Mouse (Mus musculus) lung, embryonic 14.5 days (tissue): Measurements from ENCODE around the gene Pcsk2. TPM values are rescaled to one million over a fixed set of nuclear protein-coding genes. Genes with fewer than 3 reads are reported as not detected.

Experiments used
- ATAC-seq: fragments of 200-750 bp; cut with Nextera tagmentation; 2 replicates; pipeline ENCODE4 v1.8.0; 2017; ENCODE audit warnings: mild to moderate bottlenecking, moderate TSS enrichment, moderate library complexity; ENCODE audit not compliant: insufficient read depth
- DNase-seq: peaks from one replicate; pipeline ENCODE4 v3.0.0-alpha.2; 2015
- H3K27ac ChIP-seq: fragments of 300-500 bp; sonication (generic); 2 replicates; pipeline ENCODE4 v1.5.1; 2014; ENCODE audit warnings: low read depth, mild to moderate bottlenecking, moderate library complexity
- H3K27me3 ChIP-seq: fragments of 300-500 bp; sonication (generic); 2 replicates; pipeline ENCODE4 v1.6.1; 2014; ENCODE audit warnings: low read length, control low read depth; ENCODE audit not compliant: insufficient read depth
- H3K36me3 ChIP-seq: fragments of 300-500 bp; sonication (generic); 2 replicates; pipeline ENCODE4 v1.6.1; 2014; ENCODE audit warnings: control low read depth; ENCODE audit not compliant: insufficient read depth
- H3K4me1 ChIP-seq: fragments of 300-500 bp; sonication (generic); 2 replicates; pipeline ENCODE4 v1.6.1; 2014; ENCODE audit warnings: antibody characterized with exemption, control low read depth; ENCODE audit not compliant: insufficient read depth
- H3K4me2 ChIP-seq: fragments of 300-500 bp; sonication (generic); 2 replicates; pipeline ENCODE4 v1.6.1; 2014; ENCODE audit warnings: mild to moderate bottlenecking
- H3K4me3 ChIP-seq: fragments of 300-500 bp; sonication (generic); 2 replicates; pipeline ENCODE4 v1.5.1; 2014; ENCODE audit warnings: low read depth, low read length
- H3K9ac ChIP-seq: fragments of 300-500 bp; sonication (generic); 2 replicates; pipeline ENCODE4 v1.6.1; 2014
- H3K9me3 ChIP-seq: fragments of 300-500 bp; sonication (generic); 2 replicates; pipeline ENCODE4 v1.6.1; 2016; ENCODE audit warnings: low read depth, low read length, control low read depth
- CTCF ChIP-seq: IDR thresholded peaks from 2 replicates; pipeline ENCODE4 v1.5.1; 2016; ENCODE audit warnings: antibody characterized with exemption, low read depth
- WGBS: fragments of 180-500 bp; shearing (Covaris S2); extraction: QIAGEN DNeasy Blood & Tissue Kit; methylation state at CpG from one replicate; pipeline ENCODE4 v1.1.7; 2014; 5-methylcytosine and 5-hydroxymethylcytosine counted together
- polyA plus RNA-seq: library from polyadenylated mRNA; unstranded; fragments of >200 nt; fragmentation: Nextera tagmentation; extraction: Ambion mirVana; gene quantifications from 2 replicates; pipeline ENCODE4 v1.2.1, GENCODE M21; 2014

The Pcsk2 gene
- polyA plus RNA-seq, 1 experiment from 2014 or later: 0.04 TPM

- Histone ChIP-seq H3K36me3 (no peaks in the 10 kb centered on the region), H3K27me3 (no peaks in the 10 kb centered on the region), H3K4me3 (no peak overlapping the region), H3K9ac (no peak overlapping the region), H3K4me2 (no peak overlapping the region), H3K4me1 (no peaks in the 10 kb centered on the region), H3K27ac (no peak overlapping the region), H3K9me3 (no peaks in the 10 kb centered on the region)
- no peak for ATAC-seq
- 84% methylated on average over 2 of the region's 2 CpGs for WGBS
- no peak for TF ChIP-seq CTCF
- DNase-seq: no peak
Observed at GRCm38 (mm10) chr2:143683513-143683912, 137.6 kb downstream of the Pcsk2 start.

DNA sequence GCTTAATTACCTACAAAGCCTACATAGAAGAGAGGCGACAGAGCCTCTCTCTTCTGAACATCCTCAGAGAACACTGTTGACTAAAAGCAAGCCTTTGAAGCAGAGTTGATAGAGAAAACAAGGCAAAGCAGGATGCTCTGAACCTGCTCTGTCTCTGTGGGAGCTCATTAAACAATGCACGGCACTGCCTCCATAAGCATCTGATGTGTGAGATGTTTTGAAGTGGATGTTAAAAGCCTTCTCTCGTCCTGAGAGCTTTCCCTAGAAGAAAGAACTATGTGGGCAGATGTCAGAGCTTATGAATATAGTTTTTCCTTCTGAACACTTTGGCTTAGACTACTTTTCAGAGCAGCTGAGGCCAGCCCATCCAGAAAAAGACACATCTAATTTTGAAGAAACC lies 145.3 kb downstream of the Pcsk2 start:
- Histone ChIP-seq H3K27me3 (no peaks in the 10 kb centered on the region), H3K4me2 (no peak overlapping the region), H3K4me1 (no peaks in the 10 kb centered on the region), H3K4me3 (no peak overlapping the region), H3K9ac (no peak overlapping the region), H3K9me3 (no peaks in the 10 kb centered on the region; the same call in 1 of the 2 replicates), H3K36me3 (no peaks in the 10 kb centered on the region), H3K27ac (no peak overlapping the region)
- ATAC-seq: no peak
- TF ChIP-seq CTCF: no peak
- WGBS: 52% methylated on average over 3 of the region's 3 CpGs
- no peak for DNase-seq

GRCm38 (mm10) chr2:143696026-143696557 lies 150.1 kb downstream of the Pcsk2 start:
- no peak overlapping the region for H3K27ac ChIP-seq
- H3K4me3 ChIP-seq: no peak overlapping the region
- 57% methylated on average over 14 of the region's 14 CpGs for WGBS

GRCm38 (mm10) chr2:143696704-143697103 lies 150.7 kb downstream of the Pcsk2 start:
- H3K27ac ChIP-seq: no peak overlapping the region
- H3K27me3 ChIP-seq: no peaks in the 10 kb centered on the region
- H3K4me3 ChIP-seq: no peak overlapping the region
- WGBS: 84% methylated on average over 7 of the region's 7 CpGs
- no peaks in the 10 kb centered on the region; the same call in 1 of the 2 replicates for H3K9me3 ChIP-seq
- no peak overlapping the region for H3K4me2 ChIP-seq
- no peak overlapping the region for H3K9ac ChIP-seq
- ATAC-seq (no peak), DNase-seq (peak; percentile 16)
- H3K36me3 ChIP-seq: no peaks in the 10 kb centered on the region
- H3K4me1 ChIP-seq: no peaks in the 10 kb centered on the region
- no peak for TF ChIP-seq CTCF

More at GRCm38 (mm10) chr2:143696026-143696557, 150.1 kb downstream of the Pcsk2 start:
- H3K9me3 ChIP-seq: no peaks in the 10 kb centered on the region; the same call in 1 of the 2 replicates
- H3K27me3 ChIP-seq: no peaks in the 10 kb centered on the region
- H3K36me3 ChIP-seq: no peaks in the 10 kb centered on the region
- DNase-seq: no peak
- H3K4me1 ChIP-seq: no peaks in the 10 kb centered on the region
- H3K9ac ChIP-seq: no peak overlapping the region
- no peak for ATAC-seq
- no peak for TF ChIP-seq CTCF
- H3K4me2 ChIP-seq: no peak overlapping the region

DNA sequence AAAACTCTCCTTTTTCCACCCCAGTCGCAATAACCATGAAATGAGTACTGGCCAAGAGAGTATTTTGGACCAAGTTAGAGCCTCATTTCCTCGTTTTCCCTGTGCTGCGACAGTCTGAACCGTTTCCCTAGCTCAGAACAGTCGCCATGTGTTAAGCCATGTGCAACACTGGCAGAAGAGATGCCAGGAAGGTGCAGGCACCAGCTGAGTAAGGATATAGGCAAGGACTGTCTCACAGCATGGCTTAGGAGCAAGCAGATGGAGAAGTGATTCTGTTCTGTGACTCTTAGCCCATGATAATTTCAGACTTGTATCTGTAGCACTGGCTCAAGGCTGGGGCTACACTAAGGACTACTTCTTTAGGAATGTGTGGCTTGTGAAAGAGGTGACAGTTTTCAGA lies 155.2 kb downstream of the Pcsk2 start:
- 70% methylated on average over 5 of the region's 5 CpGs for WGBS
- H3K4me2 ChIP-seq: no peak overlapping the region
- DNase-seq: no peak
- no peak overlapping the region for H3K9ac ChIP-seq
- no peak for ATAC-seq
- H3K9me3 ChIP-seq: no peaks in the 10 kb centered on the region
- no peaks in the 10 kb centered on the region for H3K27me3 ChIP-seq
- TF ChIP-seq CTCF: no peak
- H3K4me1 ChIP-seq: no peaks in the 10 kb centered on the region
- no peak overlapping the region for H3K4me3 ChIP-seq
- H3K27ac ChIP-seq: no peak overlapping the region
- H3K36me3 ChIP-seq: no peaks in the 10 kb centered on the region

- no peaks in the 10 kb centered on the region for H3K36me3 ChIP-seq
Observed at GRCm38 (mm10) chr2:143702931-143703344, 157.0 kb downstream of the Pcsk2 start.

GRCm38 (mm10) chr2:143708205-143708604 lies 162.2 kb downstream of the Pcsk2 start:
- 77% methylated on average over 3 of the region's 3 CpGs for WGBS
- no peak overlapping the region for H3K4me2 ChIP-seq
- TF ChIP-seq CTCF: no peak
- DNase-seq (no peak), ATAC-seq (no peak)
- H3K4me1 ChIP-seq: no peaks in the 10 kb centered on the region
- no peak overlapping the region for H3K9ac ChIP-seq
- no peaks in the 10 kb centered on the region for H3K27me3 ChIP-seq
- H3K36me3 ChIP-seq: no peaks in the 10 kb centered on the region
- no peak overlapping the region for H3K27ac ChIP-seq
- no peak overlapping the region for H3K4me3 ChIP-seq
- no peaks in the 10 kb centered on the region for H3K9me3 ChIP-seq

More at GRCm38 (mm10) chr2:143702931-143703344, 157.0 kb downstream of the Pcsk2 start:
- Histone ChIP-seq H3K27me3 (no peaks in the 10 kb centered on the region), H3K9me3 (no peaks in the 10 kb centered on the region), H3K4me1 (no peaks in the 10 kb centered on the region), H3K9ac (no peak overlapping the region), H3K4me3 (no peak overlapping the region), H3K4me2 (no peak overlapping the region), H3K27ac (no peak overlapping the region)
- TF ChIP-seq CTCF: no peak
- WGBS: 77% methylated on average over 3 of the region's 3 CpGs
- ATAC-seq: no peak
- DNase-seq: no peak
